Mouse (Mus musculus): ENCODE measurements at regions not wholly inside any gene's neighbourhood (a gene's known extent, or its start where the extent isn't known, plus 50 kb on each side); places are given as distances from the start of the nearest gene placed in this dataset.

GRCm38 (mm10) chr3:34314798-34315197 lies 233.7 kb upstream of the Dnajc19 start:
- 53% methylated on average over 8 of the region's 8 CpGs for WGBS

DNA sequence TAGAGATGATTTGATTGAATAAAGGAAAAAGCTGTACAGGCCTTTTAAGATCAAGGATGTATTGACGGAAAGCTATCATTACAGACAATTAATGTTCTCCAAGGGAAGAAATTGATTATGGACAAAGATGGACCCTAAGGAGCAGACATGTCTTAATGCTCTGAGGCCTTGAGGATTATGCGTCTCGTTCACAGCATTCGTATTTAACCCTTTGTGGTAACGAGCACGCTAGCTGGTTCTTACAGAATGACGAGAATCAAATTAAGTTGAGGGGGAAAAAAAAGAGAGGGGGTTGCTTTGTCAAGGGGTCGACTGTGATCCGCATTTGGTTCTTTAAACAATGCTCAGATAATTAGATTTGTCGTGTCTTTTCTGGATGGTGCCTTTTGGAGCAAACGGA lies 233.3 kb upstream of the Dnajc19 start:
- peaks cover 18% of the 10 kb centered on the region; the same call in 1 of the 2 replicates for H3K27me3 ChIP-seq (ENCODE audit: poor library complexity, severe bottlenecking)
- no peak overlapping the region for H3K27ac ChIP-seq
- WGBS, result 38% methylated on average over 11 of the region's 11 CpGs
- no peak for DNase-seq (ENCODE audit: extremely low spot score, low spot score)
- H3K9me3 ChIP-seq, result no peaks in the 10 kb centered on the region
- H3K36me3 ChIP-seq (replicated peaks), result no peaks in the 10 kb centered on the region
- no peak overlapping the region for H3K4me3 ChIP-seq
- H3K4me1 ChIP-seq, result peaks cover 49% of the 10 kb centered on the region

More at GRCm38 (mm10) chr3:34314798-34315197, 233.7 kb upstream of the Dnajc19 start:
- H3K36me3 ChIP-seq (replicated peaks), result no peaks in the 10 kb centered on the region
- no peak overlapping the region for H3K4me3 ChIP-seq
- no peak for DNase-seq (ENCODE audit: extremely low spot score, low spot score)
- H3K9me3 ChIP-seq, result no peaks in the 10 kb centered on the region
- peaks cover 18% of the 10 kb centered on the region; the same call in 1 of the 2 replicates for H3K27me3 ChIP-seq (ENCODE audit: poor library complexity, severe bottlenecking)
- no peak overlapping the region for H3K27ac ChIP-seq
- peaks cover 49% of the 10 kb centered on the region for H3K4me1 ChIP-seq

DNA sequence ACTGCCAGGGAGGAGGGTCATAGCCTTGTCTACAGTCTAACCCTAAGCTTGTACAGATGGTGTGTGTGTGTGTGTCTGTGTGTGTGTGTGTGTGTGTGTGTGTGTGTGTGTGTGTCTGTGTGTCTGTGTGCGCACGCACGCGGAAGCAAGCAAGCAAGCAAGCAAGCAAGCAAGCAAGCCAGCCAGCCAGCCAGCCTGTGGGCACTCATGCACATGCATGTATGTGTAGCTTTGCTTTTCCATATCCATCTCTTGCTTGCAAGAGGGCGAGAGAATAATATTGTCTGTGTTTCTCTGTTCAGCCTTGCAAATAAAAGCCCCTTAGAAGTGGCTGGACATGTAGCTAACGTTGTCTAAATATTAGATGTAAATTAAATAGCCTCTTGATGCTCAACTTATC lies 230.8 kb upstream of the Dnajc19 start:
- no peak for DNase-seq (ENCODE audit: extremely low spot score, low spot score)
- no peaks in the 10 kb centered on the region for H3K9me3 ChIP-seq
- H3K27me3 ChIP-seq (ENCODE audit: poor library complexity, severe bottlenecking), result peaks cover 15% of the 10 kb centered on the region; the same call in 1 of the 2 replicates
- peaks cover 49% of the 10 kb centered on the region for H3K4me1 ChIP-seq
- 93% methylated on average over 6 of the region's 6 CpGs for whole genome bisulfite sequencing
- no peak overlapping the region for H3K4me3 ChIP-seq
- H3K36me3 ChIP-seq (replicated peaks), result no peaks in the 10 kb centered on the region
- peak overlapping the region; percentile 4; the same call in 1 of the 2 replicates for H3K27ac ChIP-seq

GRCm38 (mm10) chr3:34299637-34300036 lies 218.5 kb upstream of the Dnajc19 start:
- H3K36me3 ChIP-seq (replicated peaks), result no peaks in the 10 kb centered on the region
- H3K27ac ChIP-seq, result no peak overlapping the region
- no peaks in the 10 kb centered on the region for H3K9me3 ChIP-seq
- DNase-seq (ENCODE audit: extremely low spot score, low spot score), result no peak
- WGBS, result 87% methylated on average over 2 of the region's 2 CpGs
- H3K4me1 ChIP-seq, result no peaks in the 10 kb centered on the region
- no peaks in the 10 kb centered on the region for H3K27me3 ChIP-seq (ENCODE audit: poor library complexity, severe bottlenecking)
- H3K4me3 ChIP-seq, result no peak overlapping the region

DNA sequence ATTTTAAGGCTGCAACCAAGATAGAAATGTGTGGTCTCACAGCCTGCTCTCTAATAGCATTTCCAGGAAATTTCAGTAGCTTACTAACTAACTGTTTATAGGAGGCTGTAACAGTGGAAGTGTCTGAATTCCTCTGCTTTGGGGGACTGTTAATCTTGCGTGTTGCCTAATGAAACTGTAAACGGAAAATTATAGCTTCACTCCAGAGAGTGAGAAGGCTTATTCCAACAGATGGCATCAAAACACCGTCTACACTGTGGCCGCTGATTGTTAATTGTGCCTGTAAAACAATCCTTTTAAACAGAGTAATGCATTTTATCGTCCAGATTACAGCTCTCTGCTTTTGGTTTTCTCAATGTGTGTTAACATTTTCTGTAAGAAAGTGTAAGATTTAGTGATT lies 206.7 kb upstream of the Dnajc19 start:
- no peaks in the 10 kb centered on the region for H3K9me3 ChIP-seq
- 85% methylated on average over 5 of the region's 5 CpGs for WGBS
- no peaks in the 10 kb centered on the region for H3K4me1 ChIP-seq
- no peak overlapping the region for H3K4me3 ChIP-seq
- H3K27ac ChIP-seq, result no peak overlapping the region
- H3K36me3 ChIP-seq (replicated peaks), result no peaks in the 10 kb centered on the region
- no peaks in the 10 kb centered on the region for H3K27me3 ChIP-seq (ENCODE audit: poor library complexity, severe bottlenecking)
- DNase-seq (ENCODE audit: extremely low spot score, low spot score), result no peak

GRCm38 (mm10) chr3:34270154-34270553 lies 189.0 kb upstream of the Dnajc19 start:
- Histone ChIP-seq H3K27me3 (ENCODE audit: poor library complexity, severe bottlenecking) (no peaks in the 10 kb centered on the region), H3K27ac (no peak overlapping the region), H3K9me3 (no peaks in the 10 kb centered on the region), H3K4me1 (no peaks in the 10 kb centered on the region), H3K4me3 (no peak overlapping the region), H3K36me3 (replicated peaks) (no peaks in the 10 kb centered on the region)
- WGBS, result 90% methylated on average over 10 of the region's 10 CpGs
- no peak for DNase-seq (ENCODE audit: extremely low spot score, low spot score)

DNA sequence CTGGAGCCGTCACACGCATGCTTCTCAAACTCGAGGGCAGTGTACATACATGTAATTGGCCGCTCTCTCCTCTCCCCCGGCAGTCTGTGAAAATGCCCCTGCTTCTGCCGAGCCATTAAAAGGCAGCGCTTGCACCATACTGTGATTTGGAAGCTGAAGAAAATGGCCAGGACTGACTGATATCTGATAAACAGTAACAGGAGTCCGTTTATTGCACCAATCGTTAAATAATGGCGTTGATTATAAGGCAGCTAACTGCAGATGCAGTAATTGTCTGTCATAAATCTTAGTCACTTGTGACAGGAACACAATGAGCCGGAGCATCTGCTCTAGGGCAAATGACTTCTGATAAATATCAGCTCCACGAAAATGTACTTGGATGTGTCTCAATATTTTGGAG lies 185.3 kb upstream of the Dnajc19 start:
- no peaks in the 10 kb centered on the region for H3K27me3 ChIP-seq (ENCODE audit: poor library complexity, severe bottlenecking)
- no peaks in the 10 kb centered on the region for H3K4me1 ChIP-seq
- H3K27ac ChIP-seq, result no peak overlapping the region
- H3K9me3 ChIP-seq, result no peaks in the 10 kb centered on the region
- H3K4me3 ChIP-seq, result no peak overlapping the region
- WGBS, result 90% methylated on average over 12 of the region's 12 CpGs
- DNase-seq (ENCODE audit: extremely low spot score, low spot score), result no peak
- no peaks in the 10 kb centered on the region for H3K36me3 ChIP-seq (replicated peaks)

DNA sequence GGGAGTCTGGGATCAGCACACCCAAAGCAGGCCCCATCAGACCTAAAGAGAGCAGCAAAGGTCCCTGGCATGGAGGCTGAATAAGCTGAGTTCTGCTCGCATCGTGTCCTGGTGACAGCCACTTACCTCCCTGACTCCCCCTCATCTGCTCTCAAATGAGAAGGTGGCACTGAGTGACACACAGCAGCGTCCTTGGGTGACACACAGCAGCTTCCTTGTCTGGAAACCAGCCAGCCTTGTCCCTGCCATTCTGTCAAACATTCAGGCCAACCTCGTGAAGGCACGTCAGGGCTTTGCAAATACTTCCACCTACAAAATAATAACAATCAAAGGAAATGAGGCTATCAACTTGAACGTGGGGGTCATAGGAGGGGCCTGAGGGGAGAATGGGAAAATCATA lies 183.7 kb upstream of the Dnajc19 start:
- 85% methylated on average over 6 of the region's 6 CpGs for WGBS
- DNase-seq (ENCODE audit: extremely low spot score, low spot score), result no peak

GRCm38 (mm10) chr3:34252730-34253337 lies 171.7 kb upstream of the Dnajc19 start:
- no peaks in the 10 kb centered on the region for H3K36me3 ChIP-seq (replicated peaks)
- 68% methylated on average over 12 of the region's 12 CpGs for WGBS
- H3K27ac ChIP-seq, result no peak overlapping the region
- H3K4me3 ChIP-seq, result no peak overlapping the region
- DNase-seq (ENCODE audit: extremely low spot score, low spot score), result no peak
- no peaks in the 10 kb centered on the region for H3K27me3 ChIP-seq (ENCODE audit: poor library complexity, severe bottlenecking)
- no peaks in the 10 kb centered on the region for H3K9me3 ChIP-seq
- H3K4me1 ChIP-seq, result peaks cover 7% of the 10 kb centered on the region; the same call in 1 of the 2 replicates

More for the DNA sequence above, 183.7 kb upstream of the Dnajc19 start:
- no peaks in the 10 kb centered on the region for H3K36me3 ChIP-seq (replicated peaks)
- H3K4me3 ChIP-seq, result no peak overlapping the region
- H3K27ac ChIP-seq, result no peak overlapping the region
- H3K9me3 ChIP-seq, result no peaks in the 10 kb centered on the region
- no peaks in the 10 kb centered on the region for H3K27me3 ChIP-seq (ENCODE audit: poor library complexity, severe bottlenecking)
- no peaks in the 10 kb centered on the region for H3K4me1 ChIP-seq

GRCm38 (mm10) chr3:34242126-34242525 lies 161.0 kb upstream of the Dnajc19 start:
- no peak overlapping the region for H3K4me3 ChIP-seq
- WGBS, result 94% methylated on average over 3 of the region's 3 CpGs
- H3K9me3 ChIP-seq, result no peaks in the 10 kb centered on the region
- H3K27me3 ChIP-seq (ENCODE audit: poor library complexity, severe bottlenecking), result no peaks in the 10 kb centered on the region
- no peak overlapping the region for H3K27ac ChIP-seq
- DNase-seq (ENCODE audit: extremely low spot score, low spot score), result no peak
- H3K36me3 ChIP-seq (replicated peaks), result no peaks in the 10 kb centered on the region
- peaks cover 6% of the 10 kb centered on the region; the same call in 1 of the 2 replicates for H3K4me1 ChIP-seq

GRCm38 (mm10) chr3:34239978-34240377 lies 158.9 kb upstream of the Dnajc19 start:
- H3K9me3 ChIP-seq, result no peaks in the 10 kb centered on the region
- no peak for DNase-seq (ENCODE audit: extremely low spot score, low spot score)
- H3K4me1 ChIP-seq, result peaks cover 6% of the 10 kb centered on the region; the same call in 1 of the 2 replicates
- peaks cover 6% of the 10 kb centered on the region; the same call in 1 of the 2 replicates for H3K27me3 ChIP-seq (ENCODE audit: poor library complexity, severe bottlenecking)
- no peaks in the 10 kb centered on the region for H3K36me3 ChIP-seq (replicated peaks)
- H3K4me3 ChIP-seq, result no peak overlapping the region
- H3K27ac ChIP-seq, result no peak overlapping the region
- 73% methylated on average over 2 of the region's 2 CpGs for WGBS

DNA sequence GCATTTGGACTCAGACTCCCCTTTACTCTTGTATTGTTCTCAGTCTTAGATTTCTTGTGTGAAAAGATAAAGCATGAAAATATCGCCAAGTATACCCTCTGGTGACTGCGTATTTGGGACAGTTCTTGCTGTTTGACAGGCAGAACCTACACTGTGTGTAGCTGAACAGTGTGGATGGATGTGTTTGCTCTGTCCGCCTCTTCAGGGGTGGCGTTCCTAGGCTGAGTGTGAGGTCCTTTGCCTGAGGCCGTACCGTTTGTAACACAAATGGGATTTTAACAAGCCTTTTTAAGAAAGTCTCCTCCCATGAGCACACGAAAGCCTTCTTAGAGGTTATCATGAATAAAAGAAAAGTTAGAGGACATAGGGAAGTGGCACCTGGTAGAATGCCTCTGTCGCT lies 153.3 kb upstream of the Dnajc19 start:
- Histone ChIP-seq H3K4me1 (peaks cover 19% of the 10 kb centered on the region), H3K4me3 (no peak overlapping the region), H3K27me3 (ENCODE audit: poor library complexity, severe bottlenecking) (peaks cover 26% of the 10 kb centered on the region; the same call in 1 of the 2 replicates), H3K36me3 (replicated peaks) (no peaks in the 10 kb centered on the region), H3K9me3 (no peaks in the 10 kb centered on the region), H3K27ac (no peak overlapping the region)
- 59% methylated on average over 8 of the region's 8 CpGs for WGBS
- no peak for DNase-seq (ENCODE audit: extremely low spot score, low spot score)

DNA sequence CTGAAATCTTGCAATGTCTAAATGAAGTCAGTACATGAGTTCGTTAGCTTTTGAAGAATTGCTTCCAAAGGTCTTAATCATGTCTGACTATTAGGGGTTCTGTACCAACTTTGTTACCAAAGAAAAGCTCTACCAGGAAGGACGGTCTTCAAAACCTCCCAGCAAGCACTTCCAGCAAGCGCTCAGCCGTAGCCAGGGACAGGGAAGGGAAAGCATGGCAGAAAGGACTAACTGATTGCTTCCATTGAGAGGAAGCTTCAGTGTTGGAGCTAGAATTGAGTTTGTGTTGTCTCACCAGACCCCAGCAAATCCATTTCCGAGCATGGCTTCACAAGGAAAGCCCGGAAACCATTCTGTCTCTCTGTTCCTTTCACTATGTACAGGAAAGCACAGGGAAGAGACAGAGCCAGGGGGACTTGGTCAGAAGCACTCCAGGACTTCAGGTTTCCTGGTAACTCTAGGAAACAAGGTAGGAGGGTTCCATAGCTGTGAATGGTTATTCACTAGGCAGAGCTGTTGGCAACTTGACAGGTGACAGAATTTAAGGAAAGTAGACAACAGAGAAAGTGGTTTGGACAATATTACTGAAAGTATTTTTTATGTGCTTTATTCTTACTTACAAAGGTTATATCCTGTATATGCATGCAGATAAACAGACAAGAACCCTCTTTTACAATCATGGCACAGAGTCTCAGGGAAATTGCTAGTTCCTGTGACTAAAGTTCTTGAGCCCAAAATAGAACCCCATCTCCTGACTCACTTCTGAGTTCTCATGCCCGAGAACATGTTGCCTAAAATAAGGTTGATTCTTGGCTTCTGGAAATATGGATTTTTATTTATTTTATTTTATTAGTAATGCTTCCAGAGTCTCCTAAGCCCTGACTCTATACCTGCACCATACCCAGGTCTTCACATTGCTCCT lies 151.5 kb upstream of the Dnajc19 start:
- H3K27ac ChIP-seq, result peak overlapping the region; percentile 48; the same call in 1 of the 2 replicates
- no peak for DNase-seq (ENCODE audit: extremely low spot score, low spot score)
- H3K4me1 ChIP-seq, result peaks cover 19% of the 10 kb centered on the region

More for the DNA sequence above, 151.5 kb upstream of the Dnajc19 start:
- H3K4me3 ChIP-seq, result no peak overlapping the region
- peaks cover 26% of the 10 kb centered on the region; the same call in 1 of the 2 replicates for H3K27me3 ChIP-seq (ENCODE audit: poor library complexity, severe bottlenecking)
- WGBS, result 83% methylated on average over 7 of the region's 7 CpGs
- no peaks in the 10 kb centered on the region for H3K36me3 ChIP-seq (replicated peaks)
- H3K9me3 ChIP-seq, result no peaks in the 10 kb centered on the region

All from forebrain, embryonic 10.5 days (tissue).